Mouse (Mus musculus) layer of hippocampus, postnatal 14 days (tissue): ENCODE results near the gene Rnls. TPM values are rescaled to one million over a fixed set of nuclear protein-coding genes. Genes with fewer than 3 reads are reported as not detected.
A peak's percentile ranks its signal among the peaks of the same experiment; 100 is the strongest.

Experiments used
- DNase-seq, 2 experiments: peaks; one replicate each; pipeline ENCODE4 v3.0.0; 2021 to 2022; ENCODE audit warnings: low spot score in 2 of 2, mixed read lengths in 1 of 2
- total RNA-seq, 2 experiments: library from RNA; stranded (reverse); gene quantifications; 2 replicates each; pipeline ENCODE4 v1.2.3; 2021

Gene Rnls
- total RNA-seq, 2 experiments from 2014 or later = 1.6 to 2.0 TPM

- DNase-seq = no peak
Observed at GRCm38 (mm10) chr19:33264224-33264993, 127.7 kb downstream of the Rnls start.

- DNase-seq = no peak
Observed at GRCm38 (mm10) chr19:33262421-33262820, 129.7 kb downstream of the Rnls start.

- DNase-seq = no peak
Observed at GRCm38 (mm10) chr19:33259164-33259563, 132.9 kb downstream of the Rnls start.

DNA sequence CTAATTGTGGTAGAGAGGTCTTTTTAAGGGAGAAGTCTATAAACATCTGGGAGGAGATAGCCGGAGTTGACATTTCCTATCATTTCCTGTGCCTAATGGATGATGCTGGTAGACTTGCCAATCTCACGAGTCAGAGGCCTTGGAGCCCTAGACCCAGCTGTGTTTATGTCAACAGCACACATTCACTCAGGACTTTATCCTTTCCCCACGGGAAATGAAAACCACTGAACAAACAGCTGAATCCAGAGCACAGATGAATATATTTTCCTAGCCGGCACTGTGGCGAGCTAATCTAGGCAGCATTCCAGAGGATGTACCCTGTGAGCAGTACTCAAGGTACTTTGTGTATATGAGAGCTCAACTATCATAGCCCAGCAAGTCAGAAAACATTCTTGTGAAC is 138.2 kb downstream of the Rnls start:
- no peak for DNase-seq

DNA sequence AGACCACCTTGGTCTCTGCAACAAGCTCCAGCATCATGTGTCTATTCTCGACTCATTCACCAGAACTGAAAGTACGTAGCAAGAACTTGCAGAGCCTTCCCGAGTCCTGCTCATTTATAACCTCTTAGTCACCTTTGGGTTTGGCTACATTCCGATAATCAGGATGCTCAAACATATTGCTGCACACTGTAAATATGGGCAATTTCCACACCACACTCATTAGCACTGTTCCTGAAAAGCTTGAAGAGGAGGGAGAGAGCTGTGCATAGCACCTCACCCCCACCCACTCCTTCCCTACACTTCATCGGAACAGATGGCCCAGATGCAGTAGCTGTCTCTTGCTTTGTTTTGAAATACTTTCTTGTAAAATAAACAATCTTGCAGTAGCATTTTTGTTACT is 139.9 kb downstream of the Rnls start:
- no peak for DNase-seq

DNA sequence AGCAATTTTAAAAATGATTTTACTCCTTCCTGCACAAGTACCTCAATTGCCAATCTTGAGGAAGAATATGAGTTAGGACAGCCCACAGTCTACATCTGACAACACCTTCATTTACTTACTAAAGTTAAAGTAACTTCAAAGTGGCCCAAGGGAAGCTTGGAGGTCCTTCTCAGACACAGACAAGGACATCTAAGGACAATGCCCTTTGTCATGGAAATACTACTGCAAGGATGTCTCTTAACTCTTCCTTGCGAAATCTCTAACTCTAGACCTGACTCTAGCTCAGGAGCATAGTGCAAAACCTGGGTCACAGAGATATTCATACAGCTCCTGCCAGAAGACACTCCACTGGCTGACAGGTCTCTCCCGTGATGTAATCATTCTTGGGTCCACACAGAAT is 147.9 kb downstream of the Rnls start:
- no peak for DNase-seq

- no peak for DNase-seq
Observed at GRCm38 (mm10) chr19:33240386-33240785, 151.7 kb downstream of the Rnls start.

DNA sequence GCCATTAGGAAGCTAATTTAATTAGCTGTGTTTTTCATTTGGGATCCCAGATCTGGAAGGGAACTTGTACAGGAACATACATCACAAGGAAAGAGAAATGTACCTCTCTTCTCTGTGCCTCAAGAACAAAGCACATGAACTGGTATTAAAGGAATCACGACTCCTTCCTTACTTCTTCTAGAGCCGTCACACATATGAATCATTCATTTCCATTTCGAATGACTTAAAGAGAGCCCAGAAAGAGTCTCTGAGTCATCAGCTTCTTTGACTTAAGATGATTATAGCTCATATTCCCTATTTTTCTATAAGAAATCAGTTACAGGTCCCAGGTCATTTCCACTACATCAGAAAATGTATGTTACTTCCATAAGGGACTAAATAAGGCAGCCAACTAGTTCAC is 159.2 kb downstream of the Rnls start:
- DNase-seq = no peak

GRCm38 (mm10) chr19:33231303-33231702 is 160.8 kb downstream of the Rnls start:
- no peak for DNase-seq

- peak; percentile 61 to 84 for DNase-seq
Observed at GRCm38 (mm10) chr19:33227004-33227403, 165.1 kb downstream of the Rnls start.

DNA sequence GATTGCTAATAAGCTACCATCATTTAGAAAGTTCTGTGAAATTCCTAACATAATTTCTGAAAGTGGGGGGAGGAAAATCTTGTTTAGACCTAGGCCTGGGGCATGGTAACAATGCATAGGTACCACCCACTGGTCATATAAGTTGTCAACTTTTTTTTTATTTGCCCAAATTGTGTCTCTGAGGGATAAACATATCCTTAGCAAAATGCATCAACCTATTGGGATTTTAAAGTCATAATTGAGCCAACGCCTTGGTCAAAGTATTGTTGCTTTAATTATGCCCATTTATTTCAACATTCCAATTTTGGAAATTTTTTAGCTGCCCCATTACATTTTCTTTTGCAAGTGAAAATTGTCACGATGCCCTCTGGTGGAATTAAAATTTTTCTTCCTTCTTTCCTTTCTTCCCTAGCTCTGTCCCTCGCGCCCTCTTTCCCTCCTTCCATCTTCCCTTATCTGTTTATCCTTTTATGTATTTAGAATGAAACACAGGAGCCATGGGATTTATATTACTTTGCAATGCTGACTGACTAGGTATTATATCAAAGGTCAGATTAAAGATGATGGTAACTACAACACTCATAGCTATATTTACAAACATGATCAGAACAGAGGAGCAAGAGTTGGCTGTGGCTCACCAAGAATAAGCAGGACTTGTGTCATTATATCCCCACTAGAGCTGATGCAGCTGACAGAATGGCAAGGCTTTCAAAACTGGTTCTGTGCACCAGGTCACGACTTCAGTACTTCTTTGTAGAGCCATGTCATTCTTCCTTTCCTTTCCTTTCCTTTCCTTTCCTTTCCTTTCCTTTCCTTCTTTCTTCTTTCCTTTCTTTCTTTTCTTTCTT is 166.0 kb downstream of the Rnls start:
- no peak for DNase-seq

- no peak for DNase-seq
Observed at GRCm38 (mm10) chr19:33225002-33225376, 167.1 kb downstream of the Rnls start.

DNA sequence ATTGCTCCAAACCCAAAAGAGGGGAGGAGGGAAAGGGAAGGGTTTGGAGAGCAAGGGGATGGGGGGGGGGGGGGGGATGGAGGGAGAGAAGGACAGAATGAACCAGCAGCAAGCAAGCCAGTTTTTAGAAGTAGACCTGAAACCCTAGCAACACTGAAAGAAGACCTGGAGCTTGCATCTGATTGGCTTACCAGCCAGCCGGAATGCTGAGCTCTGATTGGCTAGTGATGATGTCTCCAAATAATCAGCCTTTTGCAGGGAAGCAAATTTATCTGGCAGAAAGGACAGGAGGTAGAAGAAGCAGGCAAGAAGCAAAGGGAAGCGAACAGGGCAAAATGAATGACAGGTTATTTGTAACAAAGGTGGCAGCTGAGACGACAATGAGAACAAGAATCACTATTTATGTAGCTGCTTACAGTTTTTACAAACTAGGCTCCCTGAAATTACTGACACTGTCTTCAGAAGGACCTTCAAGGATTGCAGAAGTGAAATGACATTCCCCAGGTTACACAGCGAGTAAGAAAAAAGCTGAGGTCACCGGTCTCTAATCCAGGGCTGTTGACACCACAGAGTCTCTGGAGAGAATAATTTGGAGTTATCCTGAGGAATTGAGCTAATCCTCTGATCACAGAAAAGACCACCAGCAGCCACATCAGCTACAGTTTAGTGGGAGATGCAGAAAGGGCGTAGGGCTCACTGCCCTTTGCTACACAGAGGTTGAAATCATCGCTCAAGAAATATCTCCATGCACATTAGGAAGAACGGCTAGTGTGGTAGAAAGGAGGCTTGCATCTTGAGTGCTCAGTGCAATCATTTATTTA is 167.7 kb downstream of the Rnls start:
- peak; percentile 70 to 88 for DNase-seq

DNA sequence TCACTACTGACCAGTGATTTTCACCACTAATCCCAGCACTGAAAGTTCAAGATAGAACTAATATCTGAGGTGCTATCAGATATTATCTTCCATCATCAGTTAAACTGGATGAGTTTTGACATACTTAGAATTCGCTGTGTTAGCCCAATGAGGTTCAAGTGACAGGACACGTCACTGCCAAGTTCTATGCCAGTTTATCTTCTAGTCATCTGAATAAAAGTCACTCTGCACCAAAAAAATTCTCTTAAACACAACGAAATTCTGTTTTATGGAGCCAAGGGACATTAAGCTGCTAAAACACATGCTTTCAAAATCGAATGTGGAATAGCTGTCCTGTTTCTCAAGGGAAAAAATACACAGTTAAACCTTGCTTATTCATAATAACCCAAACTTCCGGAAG is 168.3 kb downstream of the Rnls start:
- no peak for DNase-seq

DNA sequence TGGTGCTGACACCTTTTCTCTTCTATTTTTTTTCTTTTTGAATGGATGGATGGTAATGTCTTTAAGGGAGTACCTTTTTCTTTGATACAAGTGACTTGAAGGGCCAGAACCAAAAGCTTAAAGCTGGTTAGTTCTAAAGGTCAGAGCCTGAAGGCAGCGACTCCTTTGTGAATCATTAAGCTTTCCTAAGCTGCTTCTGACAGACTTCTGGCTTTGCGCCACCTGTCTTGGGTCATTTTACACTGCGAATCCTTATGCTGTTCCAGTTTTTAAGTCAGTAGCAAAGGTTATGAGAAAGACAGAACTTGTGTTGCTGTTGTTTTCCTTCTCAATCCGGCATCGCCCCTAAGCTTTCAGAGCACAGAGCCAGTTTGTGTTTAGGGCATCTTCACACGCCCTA is 168.8 kb downstream of the Rnls start:
- DNase-seq = no peak

- DNase-seq = no peak
Observed at GRCm38 (mm10) chr19:33222595-33223223, 169.4 kb downstream of the Rnls start.

DNA sequence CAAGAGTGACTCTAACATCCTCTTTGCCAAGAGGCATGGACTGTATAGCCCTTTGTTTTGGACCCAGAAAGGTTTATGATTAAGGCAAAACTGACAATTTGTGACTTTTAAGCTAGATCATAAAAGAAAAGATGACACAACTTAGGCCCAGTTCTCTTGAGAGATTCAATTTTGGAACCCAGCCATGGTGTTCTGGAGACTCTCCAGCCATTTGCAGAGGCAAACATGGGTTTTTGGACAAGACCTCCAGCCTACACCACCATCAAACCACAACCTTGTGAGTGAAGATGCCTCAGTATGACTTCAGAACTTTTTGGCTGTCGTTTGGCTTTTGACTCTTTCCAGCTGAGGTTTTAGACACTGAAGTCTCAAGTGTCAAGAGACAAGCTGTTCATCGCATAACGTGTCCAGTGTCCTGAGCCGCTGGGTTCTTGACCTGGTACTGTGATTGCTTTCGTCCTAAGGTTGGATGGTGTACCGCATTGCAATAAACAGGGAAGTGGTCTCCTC is 174.2 kb downstream of the Rnls start:
- DNase-seq = no peak

GRCm38 (mm10) chr19:33209709-33210108 is 182.4 kb downstream of the Rnls start:
- DNase-seq = no peak

DNA sequence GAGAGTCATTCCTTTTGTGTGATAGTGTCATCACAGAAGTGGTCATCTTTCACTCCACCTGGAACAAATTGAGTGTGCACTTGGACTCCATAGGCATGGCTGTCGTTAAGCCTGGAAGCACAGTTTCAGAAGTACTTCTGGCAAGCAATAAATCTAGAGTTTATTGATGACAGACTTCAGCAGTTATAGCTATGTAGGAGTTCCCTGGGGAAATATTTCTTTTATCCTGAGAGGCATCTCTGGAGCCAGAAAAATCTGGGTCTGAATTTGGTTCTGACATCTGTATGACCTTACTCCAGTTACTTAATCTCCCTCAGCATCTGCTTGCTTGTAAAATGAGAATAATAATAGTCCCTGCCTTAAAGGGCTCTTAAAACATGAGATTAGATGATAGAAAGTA is 184.1 kb downstream of the Rnls start:
- DNase-seq = no peak

- DNase-seq = no peak
Observed at GRCm38 (mm10) chr19:33205389-33205788, 186.7 kb downstream of the Rnls start.

DNA sequence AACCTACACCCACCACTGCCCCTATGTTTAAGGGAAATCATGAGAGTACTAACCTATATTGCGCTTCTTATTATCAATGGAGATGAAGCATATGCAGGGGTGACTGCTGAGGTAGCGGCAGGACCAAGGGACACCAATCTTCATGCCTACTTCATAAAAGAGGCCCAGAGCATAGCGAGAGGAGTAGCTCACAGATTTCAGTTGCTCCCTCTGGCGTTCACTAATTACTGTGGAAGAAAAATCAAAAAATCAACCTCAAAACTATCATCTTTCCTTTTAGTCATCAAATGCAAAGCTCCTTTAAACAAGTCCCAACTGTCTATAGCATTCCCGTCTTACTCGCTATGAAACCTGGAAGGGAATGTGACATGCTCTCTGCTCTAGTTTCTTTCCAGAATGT is 189.7 kb downstream of the Rnls start:
- DNase-seq = no peak
